20 mouse cellular contexts compared by ENCODE assay signal in genomic region chr1:93162588-93162987, GRCm38 (mm10). TPM values are rescaled to one million over a fixed set of nuclear protein-coding genes. Genes with fewer than 3 reads are reported as not detected.
"Had no signal": no experiment of that assay in that cellular context is flagged by ENCODE, and none has a peak within 500 bp of the region (broad histone marks: within the 10 kb centered on the region; RNA-seq: fewer than 3 reads in every experiment).

No protein-coding gene starts in this region.

- H3K27ac ChIP-seq: liver, embryonic 13.5 days; liver, embryonic 15.5 days; midbrain, embryonic 10.5 days; midbrain, embryonic 12.5 days; neural tube, embryonic 13.5 days; neural tube, embryonic 15.5 days had no signal

- H3K36me3 ChIP-seq: liver, embryonic 13.5 days; liver, embryonic 15.5 days; midbrain, embryonic 10.5 days; midbrain, embryonic 12.5 days; neural tube, embryonic 13.5 days; neural tube, embryonic 15.5 days had no signal

- H3K4me2 ChIP-seq: liver, embryonic 11.5 days; liver, embryonic 13.5 days; liver, embryonic 15.5 days; midbrain, embryonic 12.5 days; neural tube, embryonic 13.5 days; neural tube, embryonic 15.5 days had no signal

- H3K27me3 ChIP-seq: liver, embryonic 13.5 days; liver, embryonic 15.5 days; midbrain, embryonic 12.5 days; neural tube, embryonic 13.5 days; neural tube, embryonic 15.5 days had no signal

- H3K4me3 ChIP-seq: liver, embryonic 13.5 days; liver, embryonic 15.5 days; midbrain, embryonic 10.5 days; midbrain, embryonic 12.5 days; myocyte; neural tube, embryonic 13.5 days; neural tube, embryonic 15.5 days had no signal

- H3K9me3 ChIP-seq: liver, embryonic 13.5 days; liver, embryonic 15.5 days; midbrain, embryonic 10.5 days; midbrain, embryonic 12.5 days; neural tube, embryonic 13.5 days; neural tube, embryonic 15.5 days had no signal

- H3K9ac ChIP-seq: liver, embryonic 13.5 days; liver, embryonic 15.5 days; liver, postnatal 0 days; midbrain, embryonic 12.5 days; neural tube, embryonic 13.5 days; neural tube, embryonic 15.5 days had no signal

- DNase-seq: liver; liver, embryonic 13.5 days; liver, postnatal 0 days; midbrain, embryonic 14.5 days; right cerebral cortex, postnatal 14 days; spleen, adult 18-20 months; thymus, adult 18-20 months; thymus, postnatal 14 days; thymus, postnatal 36 days had no signal

- H3K4me1 ChIP-seq: liver, embryonic 13.5 days; liver, embryonic 15.5 days; midbrain, embryonic 12.5 days; neural tube, embryonic 13.5 days; neural tube, embryonic 15.5 days had no signal

- ATAC-seq: midbrain, embryonic 16.5 days had no signal

RNA-seq across cellular contexts. Expression of gene 2310007B03Rik, which starts 1.8 kb away (rescaled TPM):
- polyA plus RNA-seq: midbrain, embryonic 14.5 days; neural tube, embryonic 13.5 days had no signal

RNA-seq across cellular contexts. Expression of gene Crocc2, which starts 5.9 kb away (rescaled TPM):
- polyA plus RNA-seq: liver, embryonic 13.5 days; liver, embryonic 15.5 days; liver, postnatal 0 days; myocyte; small intestine, adult 2 months had no signal

RNA-seq across cellular contexts. Expression of gene Agxt, which starts 27.5 kb away (rescaled TPM):
- polyA plus RNA-seq: midbrain, embryonic 10.5 days; midbrain, embryonic 12.5 days; midbrain, embryonic 14.5 days; midbrain, embryonic 16.5 days; myocyte; neural tube, embryonic 11.5 days; neural tube, embryonic 13.5 days; neural tube, embryonic 15.5 days; stomach, embryonic 14.5 days had no signal
